Mouse (Mus musculus): ENCODE measurements around the gene Rere. TPM values are rescaled to one million over a fixed set of nuclear protein-coding genes. Genes with fewer than 3 reads are reported as not detected.
"Not testable (repeated sequence)": the region's sequence is repeated elsewhere in the genome, so short reads cannot be mapped to it uniquely, and the experiment has no call there.

The Rere gene
- polyA plus RNA-seq, 1 experiment from 2014 or later, result 18.0 TPM

GRCm38 (mm10) chr4:150488767-150489166, 207.3 kb downstream of the Rere start:
- ATAC-seq (replicated peaks; ENCODE audit: extremely low read depth, insufficient read depth, low FRiP score), result no peak
- H3K27me3 ChIP-seq (ENCODE audit: control insufficient read depth, insufficient read depth, low read length), result no peaks in the 10 kb centered on the region

GRCm38 (mm10) chr4:150490050-150490449, 208.6 kb downstream of the Rere start:
- peaks cover 32% of the 10 kb centered on the region for H3K4me1 ChIP-seq (ENCODE audit: control insufficient read depth, insufficient read depth, low read length)
- 83% methylated on average over 6 of the region's 6 CpGs for WGBS

More at GRCm38 (mm10) chr4:150488767-150489166, 207.3 kb downstream of the Rere start:
- Histone ChIP-seq H3K9ac (ENCODE audit: low read length) (peak overlapping the region; percentile 53), H3K9me3 (replicated peaks; ENCODE audit: control insufficient read depth, low read length) (no peaks in the 10 kb centered on the region), H3K27ac (ENCODE audit: low read length) (peak overlapping the region; percentile 80), H3K4me2 (ENCODE audit: low read depth, low read length) (peak overlapping the region; percentile 65), H3K4me1 (ENCODE audit: control insufficient read depth, insufficient read depth, low read length) (peaks cover 25% of the 10 kb centered on the region), H3K36me3 (ENCODE audit: control insufficient read depth, insufficient read depth) (no peaks in the 10 kb centered on the region), H3K4me3 (ENCODE audit: low read length) (peak overlapping the region; percentile 41)
- 52% methylated on average over 4 of the region's 4 CpGs for WGBS

GRCm38 (mm10) chr4:150491710-150492109, 210.3 kb downstream of the Rere start:
- Histone ChIP-seq H3K4me1 (ENCODE audit: control insufficient read depth, insufficient read depth, low read length) (peaks cover 37% of the 10 kb centered on the region), H3K36me3 (ENCODE audit: control insufficient read depth, insufficient read depth) (no peaks in the 10 kb centered on the region), H3K27me3 (ENCODE audit: control insufficient read depth, insufficient read depth, low read length) (no peaks in the 10 kb centered on the region), H3K4me3 (ENCODE audit: low read length) (no peak overlapping the region), H3K27ac (ENCODE audit: low read length) (no peak overlapping the region), H3K9me3 (replicated peaks; ENCODE audit: control insufficient read depth, low read length) (no peaks in the 10 kb centered on the region), H3K9ac (ENCODE audit: low read length) (no peak overlapping the region), H3K4me2 (ENCODE audit: low read depth, low read length) (no peak overlapping the region)
- 88% methylated on average over 4 of the region's 4 CpGs for WGBS
- no peak for ATAC-seq (replicated peaks; ENCODE audit: extremely low read depth, insufficient read depth, low FRiP score)

More at GRCm38 (mm10) chr4:150490050-150490449, 208.6 kb downstream of the Rere start:
- H3K9ac ChIP-seq (ENCODE audit: low read length), result no peak overlapping the region
- H3K9me3 ChIP-seq (replicated peaks; ENCODE audit: control insufficient read depth, low read length), result no peaks in the 10 kb centered on the region
- no peaks in the 10 kb centered on the region for H3K27me3 ChIP-seq (ENCODE audit: control insufficient read depth, insufficient read depth, low read length)
- no peak overlapping the region for H3K4me2 ChIP-seq (ENCODE audit: low read depth, low read length)
- H3K27ac ChIP-seq (ENCODE audit: low read length), result no peak overlapping the region
- H3K36me3 ChIP-seq (ENCODE audit: control insufficient read depth, insufficient read depth), result no peaks in the 10 kb centered on the region
- H3K4me3 ChIP-seq (ENCODE audit: low read length), result no peak overlapping the region
- ATAC-seq (replicated peaks; ENCODE audit: extremely low read depth, insufficient read depth, low FRiP score), result no peak

- no peaks in the 10 kb centered on the region for H3K27me3 ChIP-seq (ENCODE audit: control insufficient read depth, insufficient read depth, low read length)
- no peak overlapping the region for H3K4me3 ChIP-seq (ENCODE audit: low read length)
- no peak for ATAC-seq (replicated peaks; ENCODE audit: extremely low read depth, insufficient read depth, low FRiP score)
- peaks cover 24% of the 10 kb centered on the region for H3K4me1 ChIP-seq (ENCODE audit: control insufficient read depth, insufficient read depth, low read length)
- no peak overlapping the region for H3K9ac ChIP-seq (ENCODE audit: low read length)
- H3K4me2 ChIP-seq (ENCODE audit: low read depth, low read length), result no peak overlapping the region
- H3K27ac ChIP-seq (ENCODE audit: low read length), result 0 out of 2 replicates have a peak overlapping the region, but pooled peaks have one; percentile 14
- H3K36me3 ChIP-seq (ENCODE audit: control insufficient read depth, insufficient read depth), result no peaks in the 10 kb centered on the region
- H3K9me3 ChIP-seq (replicated peaks; ENCODE audit: control insufficient read depth, low read length), result no peaks in the 10 kb centered on the region
- 75% methylated on average over 7 of the region's 7 CpGs for WGBS
Measured at GRCm38 (mm10) chr4:150493258-150493937, 212.0 kb downstream of the Rere start.

- 93% methylated on average over 5 of the region's 5 CpGs for WGBS
- H3K4me1 ChIP-seq (ENCODE audit: control insufficient read depth, insufficient read depth, low read length), result peaks cover 19% of the 10 kb centered on the region
- not testable (repeated sequence) for H3K4me2 ChIP-seq (ENCODE audit: low read depth, low read length); H3K9ac ChIP-seq (ENCODE audit: low read length); H3K4me3 ChIP-seq (ENCODE audit: low read length); H3K9me3 ChIP-seq (replicated peaks; ENCODE audit: control insufficient read depth, low read length); ATAC-seq (replicated peaks; ENCODE audit: extremely low read depth, insufficient read depth, low FRiP score); H3K27me3 ChIP-seq (ENCODE audit: control insufficient read depth, insufficient read depth, low read length); H3K27ac ChIP-seq (ENCODE audit: low read length); H3K36me3 ChIP-seq (ENCODE audit: control insufficient read depth, insufficient read depth)
Measured at GRCm38 (mm10) chr4:150493938-150494330, 212.5 kb downstream of the Rere start.

GRCm38 (mm10) chr4:150495568-150495967, 214.1 kb downstream of the Rere start:
- Histone ChIP-seq H3K4me2 (ENCODE audit: low read depth, low read length) (no peak overlapping the region), H3K27me3 (ENCODE audit: control insufficient read depth, insufficient read depth, low read length) (no peaks in the 10 kb centered on the region), H3K4me3 (ENCODE audit: low read length) (no peak overlapping the region), H3K27ac (ENCODE audit: low read length) (peak overlapping the region; percentile 65; the same call in 1 of the 2 replicates), H3K9me3 (replicated peaks; ENCODE audit: control insufficient read depth, low read length) (no peaks in the 10 kb centered on the region), H3K9ac (ENCODE audit: low read length) (no peak overlapping the region), H3K36me3 (ENCODE audit: control insufficient read depth, insufficient read depth) (no peaks in the 10 kb centered on the region), H3K4me1 (ENCODE audit: control insufficient read depth, insufficient read depth, low read length) (peaks cover 14% of the 10 kb centered on the region)
- ATAC-seq (replicated peaks; ENCODE audit: extremely low read depth, insufficient read depth, low FRiP score), result no peak
- WGBS, result 67% methylated on average over 2 of the region's 2 CpGs

GRCm38 (mm10) chr4:150504304-150505021, 223.0 kb downstream of the Rere start:
- 88% methylated on average over 11 of the region's 11 CpGs for WGBS

GRCm38 (mm10) chr4:150509026-150509712, 227.7 kb downstream of the Rere start:
- WGBS, result 74% methylated on average over 3 of the region's 3 CpGs

More at GRCm38 (mm10) chr4:150504304-150505021, 223.0 kb downstream of the Rere start:
- no peak overlapping the region for H3K27ac ChIP-seq (ENCODE audit: low read length)
- no peak overlapping the region for H3K4me2 ChIP-seq (ENCODE audit: low read depth, low read length)
- no peak overlapping the region for H3K9ac ChIP-seq (ENCODE audit: low read length)
- H3K9me3 ChIP-seq (replicated peaks; ENCODE audit: control insufficient read depth, low read length), result no peaks in the 10 kb centered on the region
- H3K36me3 ChIP-seq (ENCODE audit: control insufficient read depth, insufficient read depth), result peaks cover 12% of the 10 kb centered on the region
- H3K4me1 ChIP-seq (ENCODE audit: control insufficient read depth, insufficient read depth, low read length), result no peaks in the 10 kb centered on the region; the same call in 1 of the 2 replicates
- no peak for ATAC-seq (replicated peaks; ENCODE audit: extremely low read depth, insufficient read depth, low FRiP score)
- H3K4me3 ChIP-seq (ENCODE audit: low read length), result no peak overlapping the region
- H3K27me3 ChIP-seq (ENCODE audit: control insufficient read depth, insufficient read depth, low read length), result no peaks in the 10 kb centered on the region

More at GRCm38 (mm10) chr4:150509026-150509712, 227.7 kb downstream of the Rere start:
- no peaks in the 10 kb centered on the region; the same call in 1 of the 2 replicates for H3K4me1 ChIP-seq (ENCODE audit: control insufficient read depth, insufficient read depth, low read length)
- no peak overlapping the region for H3K4me3 ChIP-seq (ENCODE audit: low read length)
- no peak overlapping the region for H3K27ac ChIP-seq (ENCODE audit: low read length)
- no peak overlapping the region for H3K4me2 ChIP-seq (ENCODE audit: low read depth, low read length)
- no peak for ATAC-seq (replicated peaks; ENCODE audit: extremely low read depth, insufficient read depth, low FRiP score)
- no peaks in the 10 kb centered on the region for H3K9me3 ChIP-seq (replicated peaks; ENCODE audit: control insufficient read depth, low read length)
- H3K9ac ChIP-seq (ENCODE audit: low read length), result no peak overlapping the region
- H3K36me3 ChIP-seq (ENCODE audit: control insufficient read depth, insufficient read depth), result peaks cover 26% of the 10 kb centered on the region
- H3K27me3 ChIP-seq (ENCODE audit: control insufficient read depth, insufficient read depth, low read length), result no peaks in the 10 kb centered on the region
